Mouse (Mus musculus): Measurements from ENCODE around the gene Vps8. TPM values are rescaled to one million over a fixed set of nuclear protein-coding genes. Genes with fewer than 3 reads are reported as not detected.
A peak's percentile ranks its signal among the peaks of the same experiment; 100 is the strongest.

Vps8 gene
- polyA plus RNA-seq (2015; fragmentation: Nextera tagmentation; extraction: Ambion mirVana) = 20.1 and 25.9 TPM in 2 replicates

DNA sequence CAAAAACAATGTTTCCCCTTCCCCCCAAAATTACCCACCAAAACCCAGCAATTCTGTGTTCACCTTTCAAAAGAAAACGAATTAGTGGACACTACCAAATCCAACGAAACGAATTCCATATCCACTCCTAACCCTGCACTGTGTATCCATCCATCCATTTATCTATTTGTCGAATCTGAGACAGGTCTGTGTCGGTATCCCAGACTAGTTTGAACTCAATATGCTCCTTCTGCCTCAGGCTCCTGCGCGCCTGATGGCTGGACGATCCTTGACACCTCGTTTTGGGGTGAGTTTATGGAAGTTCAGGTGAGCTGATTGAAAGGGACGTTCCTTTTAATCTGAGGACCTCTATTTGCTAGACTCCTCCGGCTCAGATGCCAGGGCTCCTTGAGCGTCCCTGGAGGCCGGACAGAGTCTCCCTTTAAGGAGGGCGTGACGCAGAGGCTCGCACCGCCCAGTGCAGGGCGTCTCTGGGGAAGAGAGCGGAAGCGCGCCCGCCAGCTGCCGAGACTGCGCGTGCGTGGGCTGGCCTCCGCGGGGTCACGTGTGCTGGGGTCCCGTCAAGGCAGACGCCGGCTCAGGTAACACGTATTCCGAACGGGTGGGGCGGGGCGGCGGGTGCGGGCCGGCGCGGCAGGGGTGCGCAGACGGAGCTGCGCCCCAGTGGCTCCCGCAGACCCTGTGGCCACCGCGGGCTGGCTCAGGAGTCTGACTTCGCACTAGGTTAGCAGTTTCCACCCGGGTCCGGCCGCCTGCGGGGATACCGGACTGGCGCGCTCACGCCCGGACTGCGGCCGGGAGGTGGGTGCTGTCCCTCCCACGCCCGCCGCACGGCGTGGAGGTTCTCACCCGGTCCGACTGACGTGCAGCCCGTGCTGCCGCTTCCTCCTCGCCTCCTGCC lies at the start of gene Vps8:
TSS of gene Vps8 (plus strand) at position 474 of the 901 bp plus-strand sequence.
- H3K27ac ChIP-seq (ENCODE audit: low read length) = peak within 1 kb of the TSS; percentile 91
- peak within 1 kb of the TSS; percentile 87 for H3K4me2 ChIP-seq (ENCODE audit: low read depth, low read length)
- H3K9ac ChIP-seq (ENCODE audit: low read length) = peak within 1 kb of the TSS; percentile 88
- H3K4me1 ChIP-seq (ENCODE audit: control insufficient read depth, insufficient read depth, low read length) = peaks cover 3% of the 10 kb centered on the region; the same call in 1 of the 2 replicates
- WGBS = 1% methylated on average over 65 of the region's 71 CpGs
- ATAC-seq (ENCODE audit: insufficient read depth, low FRiP score) = peak; percentile 97
- H3K27me3 ChIP-seq (ENCODE audit: control insufficient read depth, insufficient read depth, low read length) = no peaks in the 10 kb centered on the region
- H3K9me3 ChIP-seq (replicated peaks; ENCODE audit: control insufficient read depth, low read length) = no peaks in the 10 kb centered on the region
- H3K4me3 ChIP-seq (replicated peaks; ENCODE audit: low read length) = peak within 1 kb of the TSS; percentile 93
- H3K36me3 ChIP-seq (ENCODE audit: control insufficient read depth, insufficient read depth, low read length) = no peaks in the 10 kb centered on the region

DNA sequence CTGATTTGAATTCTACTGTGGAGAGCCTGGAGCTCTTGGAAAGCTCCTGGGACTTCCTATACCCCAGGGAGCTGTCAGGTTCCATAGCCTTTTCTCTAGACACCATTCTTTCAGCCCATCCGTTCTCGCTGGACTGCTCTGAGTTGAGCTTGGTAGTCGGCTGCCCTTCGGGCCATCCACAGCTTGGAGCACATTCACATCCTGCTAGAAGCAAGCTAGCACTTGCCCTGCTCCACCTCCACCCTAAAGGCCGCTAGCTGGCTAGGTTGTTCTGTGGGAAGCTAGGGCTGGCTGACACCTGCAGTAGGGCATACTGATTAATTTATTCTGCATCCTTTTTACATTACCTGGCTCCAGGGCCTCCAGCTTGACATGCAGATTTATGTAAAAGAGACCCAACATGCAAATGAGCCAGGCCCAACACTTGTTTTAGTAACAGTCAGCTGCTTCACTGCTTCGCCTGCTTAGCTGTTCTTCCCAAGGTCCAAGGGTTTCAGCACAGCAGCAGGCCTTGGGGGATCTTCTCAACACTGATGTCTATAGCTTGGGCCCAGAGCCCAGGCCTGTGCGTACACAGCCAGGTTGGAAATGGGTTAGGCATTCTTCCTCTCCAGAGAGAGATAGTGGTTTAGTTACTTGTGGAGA lies 49.5 kb upstream of the Vps8 start:
- no peaks in the 10 kb centered on the region for H3K27me3 ChIP-seq (ENCODE audit: control insufficient read depth, insufficient read depth, low read length)
- peaks cover 18% of the 10 kb centered on the region for H3K4me1 ChIP-seq (ENCODE audit: control insufficient read depth, insufficient read depth, low read length)
- H3K4me3 ChIP-seq (replicated peaks; ENCODE audit: low read length) = no peak overlapping the region
- H3K9me3 ChIP-seq (replicated peaks; ENCODE audit: control insufficient read depth, low read length) = no peaks in the 10 kb centered on the region
- no peak overlapping the region for H3K27ac ChIP-seq (ENCODE audit: low read length)
- WGBS = 64% methylated on average over 7 of the region's 7 CpGs
- H3K4me2 ChIP-seq (ENCODE audit: low read depth, low read length) = no peak overlapping the region
- no peaks in the 10 kb centered on the region for H3K36me3 ChIP-seq (ENCODE audit: control insufficient read depth, insufficient read depth, low read length)
- no peak for ATAC-seq (ENCODE audit: insufficient read depth, low FRiP score)
- no peak overlapping the region for H3K9ac ChIP-seq (ENCODE audit: low read length)

DNA sequence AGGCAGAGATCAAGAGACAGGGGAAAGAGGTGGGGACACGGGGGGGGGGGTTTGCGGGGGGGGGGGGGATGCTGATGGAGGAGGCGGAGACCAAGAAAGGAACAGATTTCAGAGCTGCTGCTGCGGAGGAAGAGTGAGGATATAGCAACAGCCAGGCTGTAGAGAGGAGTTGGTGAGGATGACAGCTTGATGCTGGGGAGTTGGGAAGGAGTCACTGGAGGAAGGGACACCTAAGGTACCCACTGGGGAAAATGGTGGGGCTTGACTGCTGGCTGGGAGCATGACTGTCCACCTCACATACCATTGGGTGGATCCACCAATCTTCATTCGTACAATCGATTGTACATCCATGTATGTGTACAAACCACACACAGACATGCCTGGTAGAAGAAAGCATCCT lies 48.9 kb upstream of the Vps8 start:
- Histone ChIP-seq H3K4me2 (ENCODE audit: low read depth, low read length) (no peak overlapping the region), H3K9ac (ENCODE audit: low read length) (no peak overlapping the region), H3K4me3 (replicated peaks; ENCODE audit: low read length) (no peak overlapping the region), H3K36me3 (ENCODE audit: control insufficient read depth, insufficient read depth, low read length) (no peaks in the 10 kb centered on the region), H3K9me3 (replicated peaks; ENCODE audit: control insufficient read depth, low read length) (no peaks in the 10 kb centered on the region), H3K27me3 (ENCODE audit: control insufficient read depth, insufficient read depth, low read length) (no peaks in the 10 kb centered on the region), H3K27ac (ENCODE audit: low read length) (no peak overlapping the region), H3K4me1 (ENCODE audit: control insufficient read depth, insufficient read depth, low read length) (peaks cover 21% of the 10 kb centered on the region)
- 97% methylated on average over 4 of the region's 6 CpGs for WGBS
- no peak for ATAC-seq (ENCODE audit: insufficient read depth, low FRiP score)

DNA sequence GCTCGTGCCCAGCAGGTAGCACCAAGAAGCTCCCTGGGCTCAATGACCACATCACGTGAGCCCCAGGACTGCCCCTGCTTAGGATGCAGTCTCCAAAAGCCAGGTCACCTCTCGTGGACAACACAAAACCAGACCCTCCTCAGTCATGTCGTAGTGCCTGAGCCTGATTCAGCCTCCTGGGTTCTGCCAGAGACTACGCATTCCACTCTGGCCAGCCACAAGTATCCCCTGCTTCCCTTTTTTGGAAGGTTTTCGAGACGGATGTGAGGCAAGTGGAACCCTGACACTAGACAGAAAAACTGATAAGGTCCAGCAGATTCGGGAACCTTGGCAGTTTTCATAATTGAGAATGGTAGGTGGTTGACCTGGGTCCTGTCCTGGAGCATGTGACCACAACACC lies 47.8 kb upstream of the Vps8 start:
- Histone ChIP-seq H3K9me3 (replicated peaks; ENCODE audit: control insufficient read depth, low read length) (no peaks in the 10 kb centered on the region), H3K36me3 (ENCODE audit: control insufficient read depth, insufficient read depth, low read length) (no peaks in the 10 kb centered on the region), H3K9ac (ENCODE audit: low read length) (no peak overlapping the region), H3K27ac (ENCODE audit: low read length) (no peak overlapping the region), H3K4me3 (replicated peaks; ENCODE audit: low read length) (no peak overlapping the region), H3K27me3 (ENCODE audit: control insufficient read depth, insufficient read depth, low read length) (no peaks in the 10 kb centered on the region), H3K4me2 (ENCODE audit: low read depth, low read length) (no peak overlapping the region), H3K4me1 (ENCODE audit: control insufficient read depth, insufficient read depth, low read length) (peaks cover 21% of the 10 kb centered on the region)
- no peak for ATAC-seq (ENCODE audit: insufficient read depth, low FRiP score)
- 85% methylated on average over 8 of the region's 8 CpGs for WGBS

DNA sequence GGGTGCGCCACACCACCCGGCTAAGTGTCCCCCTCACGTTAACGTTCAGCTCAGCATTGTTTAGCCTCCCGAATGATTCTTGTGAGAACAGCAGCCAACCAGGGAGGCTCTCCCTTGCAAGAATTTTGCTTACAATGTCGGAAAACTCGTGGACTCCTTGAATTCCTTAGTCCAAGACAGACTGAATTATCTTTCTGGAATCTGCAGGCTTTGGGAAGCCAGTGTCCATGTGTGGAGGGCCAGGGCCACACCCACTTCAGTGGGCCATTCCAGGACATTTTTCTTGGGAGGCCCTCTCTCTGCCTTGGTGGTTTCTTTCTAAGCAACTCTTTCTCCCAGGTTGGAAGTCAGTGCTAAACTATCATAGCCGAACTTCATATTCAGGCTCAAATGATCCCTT lies 46.6 kb upstream of the Vps8 start:
- WGBS = 65% methylated on average over 8 of the region's 8 CpGs
- Histone ChIP-seq H3K4me2 (ENCODE audit: low read depth, low read length) (no peak overlapping the region), H3K9me3 (replicated peaks; ENCODE audit: control insufficient read depth, low read length) (no peaks in the 10 kb centered on the region), H3K36me3 (ENCODE audit: control insufficient read depth, insufficient read depth, low read length) (no peaks in the 10 kb centered on the region), H3K27ac (ENCODE audit: low read length) (peak overlapping the region; percentile 94), H3K27me3 (ENCODE audit: control insufficient read depth, insufficient read depth, low read length) (no peaks in the 10 kb centered on the region), H3K9ac (ENCODE audit: low read length) (peak overlapping the region; percentile 31), H3K4me3 (replicated peaks; ENCODE audit: low read length) (no peak overlapping the region), H3K4me1 (ENCODE audit: control insufficient read depth, insufficient read depth, low read length) (peaks cover 21% of the 10 kb centered on the region)
- ATAC-seq (ENCODE audit: insufficient read depth, low FRiP score) = no peak

DNA sequence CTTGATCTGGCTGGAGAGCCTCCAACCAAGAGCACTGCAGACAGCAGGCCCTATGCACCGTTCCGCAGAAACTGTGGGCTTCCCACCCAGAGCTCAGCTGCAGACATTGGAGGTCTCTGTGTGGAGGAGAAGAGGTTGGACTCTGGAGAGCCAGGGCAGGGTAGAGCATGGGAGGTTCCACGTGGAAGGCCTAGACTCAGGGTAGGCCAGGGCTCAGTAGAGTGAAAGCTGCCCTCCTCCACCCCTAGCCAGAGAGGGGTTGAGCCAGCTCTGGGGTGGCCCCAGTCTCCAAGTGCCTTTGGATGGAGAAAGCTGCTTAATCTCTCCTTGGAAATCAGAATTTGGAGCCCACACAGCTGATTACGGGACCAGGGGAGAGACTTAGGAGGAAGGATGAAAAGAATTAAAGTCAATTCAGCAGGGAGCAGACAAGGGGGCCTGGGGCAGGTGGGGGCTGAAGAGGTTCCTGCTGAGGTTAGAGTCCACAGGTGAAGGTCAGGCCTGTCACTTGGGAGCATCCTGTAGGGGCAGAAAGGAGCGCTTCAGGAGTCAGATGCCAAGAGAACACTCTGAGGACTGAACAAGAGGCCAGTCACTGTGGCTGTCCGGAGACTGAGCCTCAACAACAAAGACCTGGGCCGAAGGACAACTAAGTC lies 45.8 kb upstream of the Vps8 start:
- H3K4me2 ChIP-seq (ENCODE audit: low read depth, low read length) = no peak overlapping the region
- H3K9me3 ChIP-seq (replicated peaks; ENCODE audit: control insufficient read depth, low read length) = no peaks in the 10 kb centered on the region
- H3K36me3 ChIP-seq (ENCODE audit: control insufficient read depth, insufficient read depth, low read length) = no peaks in the 10 kb centered on the region
- no peak overlapping the region for H3K4me3 ChIP-seq (replicated peaks; ENCODE audit: low read length)
- peak; percentile 65 for ATAC-seq (ENCODE audit: insufficient read depth, low FRiP score)
- H3K27me3 ChIP-seq (ENCODE audit: control insufficient read depth, insufficient read depth, low read length) = no peaks in the 10 kb centered on the region
- H3K9ac ChIP-seq (ENCODE audit: low read length) = peak overlapping the region; percentile 31
- H3K27ac ChIP-seq (ENCODE audit: low read length) = peak overlapping the region; percentile 94
- peaks cover 21% of the 10 kb centered on the region for H3K4me1 ChIP-seq (ENCODE audit: control insufficient read depth, insufficient read depth, low read length)
- WGBS = 50% methylated on average over 7 of the region's 7 CpGs

DNA sequence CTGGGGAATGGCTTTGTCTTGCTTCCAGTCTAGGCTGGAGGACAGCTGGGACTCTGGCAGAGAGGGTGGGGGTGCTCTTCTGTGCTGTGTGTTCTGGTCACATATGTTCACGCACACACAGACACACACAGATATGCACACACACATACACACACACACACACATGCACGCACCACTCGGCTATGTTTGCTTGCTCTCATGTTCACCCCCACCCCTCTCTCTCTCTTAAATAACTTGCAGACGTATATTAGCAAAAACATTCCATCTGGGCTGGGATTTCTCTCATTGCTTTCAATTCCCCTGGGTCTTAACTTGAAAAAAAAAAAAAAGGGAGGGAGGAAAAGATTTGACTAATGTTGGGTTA lies 45.3 kb upstream of the Vps8 start:
- Histone ChIP-seq H3K9ac (ENCODE audit: low read length) (peak overlapping the region; percentile 31; the same call in 1 of the 2 replicates), H3K27me3 (ENCODE audit: control insufficient read depth, insufficient read depth, low read length) (no peaks in the 10 kb centered on the region), H3K4me2 (ENCODE audit: low read depth, low read length) (no peak overlapping the region), H3K36me3 (ENCODE audit: control insufficient read depth, insufficient read depth, low read length) (no peaks in the 10 kb centered on the region), H3K4me1 (ENCODE audit: control insufficient read depth, insufficient read depth, low read length) (peaks cover 21% of the 10 kb centered on the region), H3K27ac (ENCODE audit: low read length) (peak overlapping the region; percentile 94), H3K9me3 (replicated peaks; ENCODE audit: control insufficient read depth, low read length) (no peaks in the 10 kb centered on the region), H3K4me3 (replicated peaks; ENCODE audit: low read length) (no peak overlapping the region)
- 19% methylated on average over 4 of the region's 4 CpGs for WGBS
- peak; percentile 66 for ATAC-seq (ENCODE audit: insufficient read depth, low FRiP score)

DNA sequence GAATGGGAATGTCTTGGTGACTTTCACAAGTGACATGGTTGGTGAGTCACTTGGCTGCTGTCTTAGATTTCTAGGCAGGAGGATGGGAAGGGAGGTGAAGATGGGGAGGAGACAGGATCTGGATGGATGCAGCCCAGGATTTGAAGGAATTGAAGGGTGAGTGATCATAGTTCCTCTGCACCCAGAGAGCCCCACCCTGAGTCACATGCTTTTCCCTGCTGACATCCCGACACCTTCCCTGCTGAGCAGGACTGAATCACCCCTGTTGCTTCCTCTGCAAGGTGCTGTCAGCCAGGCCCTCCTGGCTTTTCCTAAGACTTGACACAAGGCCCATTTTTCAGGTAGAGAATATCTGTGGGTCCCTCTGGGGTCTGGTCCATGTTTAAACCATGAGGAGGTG lies 41.4 kb upstream of the Vps8 start:
- Histone ChIP-seq H3K36me3 (ENCODE audit: control insufficient read depth, insufficient read depth, low read length) (no peaks in the 10 kb centered on the region), H3K27me3 (ENCODE audit: control insufficient read depth, insufficient read depth, low read length) (no peaks in the 10 kb centered on the region), H3K4me1 (ENCODE audit: control insufficient read depth, insufficient read depth, low read length) (peaks cover 22% of the 10 kb centered on the region), H3K27ac (ENCODE audit: low read length) (no peak overlapping the region), H3K4me3 (replicated peaks; ENCODE audit: low read length) (no peak overlapping the region), H3K9me3 (replicated peaks; ENCODE audit: control insufficient read depth, low read length) (no peaks in the 10 kb centered on the region), H3K9ac (ENCODE audit: low read length) (no peak overlapping the region), H3K4me2 (ENCODE audit: low read depth, low read length) (no peak overlapping the region)
- no peak for ATAC-seq (ENCODE audit: insufficient read depth, low FRiP score)
- 72% methylated on average over 1 of the region's 1 CpGs for WGBS
